Mouse (Mus musculus): Measurements from ENCODE around the gene Dxo. TPM values are rescaled to one million over a fixed set of nuclear protein-coding genes. Genes with fewer than 3 reads are reported as not detected.
A peak's percentile ranks its signal among the peaks of the same experiment; 100 is the strongest.
"Not testable (repeated sequence)": the region's sequence is repeated elsewhere in the genome, so short reads cannot be mapped to it uniquely, and the experiment has no call there.

The Dxo gene
- total RNA-seq (2022), result 1 to 10 TPM; 7.3 to 9.9 (median 8.6) TPM

DNA sequence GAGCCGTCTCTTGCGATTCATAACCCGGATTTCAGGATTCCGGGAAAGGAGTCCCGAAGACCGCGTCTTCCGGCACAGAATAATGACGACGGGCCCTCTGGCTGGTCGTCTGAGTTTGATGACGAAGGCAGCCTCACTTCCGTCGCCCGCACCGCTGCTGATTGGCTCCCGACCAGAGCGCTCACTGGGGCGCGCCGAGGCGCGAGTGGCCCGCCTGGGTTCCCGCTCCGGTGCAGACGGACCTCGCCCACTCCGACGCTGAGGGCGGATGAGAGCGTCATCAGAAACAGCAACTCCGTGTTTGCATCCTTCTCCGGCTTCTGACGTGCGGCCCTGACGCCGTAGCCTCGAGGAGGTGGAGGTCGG lies at the start of gene Dxo, which contains the start of gene Stk19:
TSS of gene Dxo (plus strand) at position 164 of the 366 bp plus-strand sequence.
TSS of gene Stk19 (minus strand) at position 90 of the 366 bp plus-strand sequence.
- DNase-seq (ENCODE audit: low spot score in 2 of 2), result peak; percentile 82 to 88

DNA sequence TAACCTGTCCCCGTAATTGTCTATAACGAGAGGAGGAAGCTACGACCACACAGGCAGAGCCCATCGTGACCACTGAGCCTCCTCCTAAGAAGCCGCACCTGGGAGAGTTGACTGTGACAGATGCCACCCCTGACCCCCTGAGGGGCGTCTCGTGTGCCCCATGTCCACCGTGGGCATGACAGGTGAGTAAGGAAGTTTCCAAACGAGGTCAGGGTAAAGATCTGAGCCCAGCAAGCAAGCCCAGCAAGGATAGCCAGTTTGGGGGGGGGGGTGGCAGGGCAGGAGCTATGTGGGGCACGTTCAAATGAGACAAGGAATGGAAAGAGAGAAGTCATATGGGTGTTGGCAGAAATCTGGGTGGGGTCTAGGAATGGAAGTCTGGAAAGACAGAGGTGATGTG lies 41.8 kb upstream of the Dxo start:
- no peak for DNase-seq (ENCODE audit: low spot score in 2 of 2)

DNA sequence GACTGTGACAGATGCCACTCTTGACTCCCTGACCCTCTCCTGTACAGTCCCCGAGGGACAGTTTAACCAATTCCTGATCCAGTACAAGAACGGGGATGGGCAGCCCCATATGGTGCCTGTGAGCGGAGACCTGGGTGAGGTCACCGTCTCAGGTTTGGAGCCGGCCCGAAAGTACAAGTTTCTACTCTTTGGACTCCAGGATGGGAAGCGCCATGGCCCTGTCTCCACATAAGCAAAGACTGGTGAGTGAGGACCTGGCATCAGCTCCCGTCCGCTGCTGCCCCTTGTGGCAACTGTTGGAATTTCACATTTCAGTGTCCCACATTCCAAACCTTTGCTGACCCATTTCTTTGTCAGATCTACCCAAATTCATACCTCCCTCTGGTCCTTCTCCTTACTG lies 41.2 kb upstream of the Dxo start:
- no peak for DNase-seq (ENCODE audit: low spot score in 2 of 2)

DNA sequence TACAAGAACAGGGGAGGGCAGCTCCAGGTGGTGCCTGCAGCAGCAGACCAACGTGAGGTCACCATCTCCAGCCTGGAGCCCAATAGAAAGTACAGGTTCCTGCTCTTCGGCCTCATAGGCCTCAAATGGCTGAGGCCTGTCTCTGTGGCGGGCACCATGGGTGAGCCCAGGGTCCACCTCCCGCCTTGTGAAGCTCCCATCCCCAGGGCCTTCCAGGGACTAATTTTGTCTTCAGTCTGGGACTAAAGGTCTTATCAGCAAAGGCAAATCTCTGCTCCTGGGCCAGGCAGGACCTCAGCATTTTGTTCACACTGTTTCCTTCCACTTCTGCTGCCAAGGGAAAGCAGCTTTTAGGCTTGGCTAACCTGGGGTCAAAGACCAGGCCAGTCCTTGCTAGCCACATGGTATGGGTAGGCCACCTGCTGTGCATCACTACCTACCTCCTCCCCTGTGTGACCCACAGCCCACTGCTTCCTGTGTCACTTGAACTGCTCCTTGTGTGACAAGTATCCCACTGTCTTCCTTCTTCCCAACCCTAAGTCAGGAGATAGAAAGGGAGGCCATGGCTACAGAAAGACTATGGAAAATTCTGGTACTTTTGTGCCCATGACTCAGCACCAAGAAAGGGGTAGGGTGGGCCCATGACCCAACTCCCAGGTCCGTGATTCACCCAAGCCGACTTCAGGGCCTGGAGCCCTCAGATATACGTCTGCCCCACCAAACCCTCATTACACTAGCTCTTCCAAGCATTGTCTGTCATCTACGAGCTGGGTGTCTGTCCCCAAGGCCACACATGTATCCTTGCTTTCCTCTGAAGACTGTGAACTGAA lies 40.3 kb upstream of the Dxo start:
- DNase-seq (ENCODE audit: low spot score in 2 of 2), result no peak

DNA sequence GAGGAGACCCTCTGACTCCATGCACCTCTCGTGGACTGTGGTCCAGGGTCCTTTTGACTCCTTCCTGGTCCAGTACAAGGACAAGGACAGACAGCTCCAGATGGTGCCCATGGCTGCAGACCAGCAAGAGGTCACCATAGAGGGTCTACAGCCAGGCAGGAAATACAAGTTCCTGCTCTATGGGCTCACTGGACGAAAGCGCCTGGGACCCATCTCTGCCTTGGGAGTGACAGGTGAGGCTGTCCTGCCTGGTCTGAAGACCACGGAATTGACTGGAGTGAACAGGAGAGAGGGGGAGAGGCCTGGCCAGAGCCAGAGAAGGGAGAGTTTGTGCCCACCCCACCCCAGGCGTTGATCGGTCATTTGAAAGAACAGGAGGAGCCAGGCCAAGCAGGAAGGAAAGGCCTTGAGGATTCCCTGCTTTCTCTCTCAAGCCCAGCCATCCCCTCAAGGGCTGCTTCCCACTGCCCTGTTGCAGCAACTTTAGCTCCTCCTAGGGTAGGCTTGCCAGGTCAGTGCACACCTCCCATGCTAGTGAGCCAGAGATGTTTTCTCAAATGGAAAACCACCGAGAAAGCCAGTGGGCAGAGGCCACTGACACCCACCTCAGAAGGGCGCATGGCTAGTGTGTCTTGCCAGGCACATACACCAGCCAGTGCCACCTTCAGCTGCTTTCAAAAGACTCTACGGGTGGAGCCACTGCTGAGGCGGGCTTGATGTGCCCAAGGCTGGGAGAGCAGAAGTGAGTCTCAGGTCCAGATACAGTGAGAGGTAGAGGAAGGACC lies 39.4 kb upstream of the Dxo start:
- DNase-seq (ENCODE audit: low spot score in 2 of 2), result not testable (repeated sequence)

DNA sequence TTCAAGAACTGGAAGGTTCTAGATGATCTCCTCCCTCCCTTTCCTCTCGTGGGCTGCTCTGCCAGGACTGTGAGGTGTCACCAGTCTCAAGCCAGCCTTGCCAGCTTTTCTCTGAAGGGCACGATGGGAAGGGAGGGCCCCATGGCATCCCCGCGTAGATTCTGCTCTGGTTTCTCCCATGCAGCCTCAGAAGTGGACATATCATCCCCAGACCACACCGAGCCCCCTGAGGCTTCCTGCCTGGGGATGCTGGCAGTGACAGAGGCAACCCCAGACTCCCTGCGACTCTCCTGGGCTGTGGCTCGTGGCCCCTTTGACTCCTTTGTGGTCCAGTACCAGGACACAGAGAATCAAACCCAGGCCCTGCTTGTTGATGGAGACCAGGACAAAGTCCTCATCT lies 38.7 kb upstream of the Dxo start:
- not testable (repeated sequence) for DNase-seq (ENCODE audit: low spot score in 2 of 2)

DNA sequence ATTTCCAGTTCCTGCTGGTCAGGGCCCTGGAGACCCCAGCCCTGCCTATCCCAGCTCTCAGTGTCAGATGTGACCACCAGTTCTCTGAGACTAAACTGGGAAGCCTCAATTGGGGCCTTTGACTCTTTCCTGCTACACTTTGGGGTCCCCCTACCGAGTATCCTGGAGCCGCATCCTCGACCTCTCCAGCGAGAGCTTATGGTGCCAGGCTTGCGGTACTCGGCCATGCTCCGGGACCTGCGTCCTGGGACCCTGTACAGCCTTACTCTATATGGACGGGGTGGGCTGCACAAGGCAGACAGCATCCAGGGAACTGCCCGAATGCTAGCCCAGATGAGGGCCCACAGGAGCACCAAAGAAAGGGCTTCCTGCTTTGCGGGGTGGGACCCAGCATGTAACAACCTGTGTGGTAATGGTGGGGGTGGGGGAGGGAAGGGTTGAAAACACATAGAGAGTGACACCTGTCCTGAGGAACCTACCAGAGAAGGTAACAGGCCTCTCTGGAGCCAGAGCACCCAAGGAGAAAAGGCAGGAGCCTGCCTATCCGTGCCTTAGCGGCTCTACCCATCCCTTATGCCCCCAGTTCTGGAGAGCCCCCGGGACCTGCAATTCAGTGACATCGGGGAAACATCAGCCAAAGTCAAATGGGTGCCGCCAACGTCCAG lies 37.8 kb upstream of the Dxo start:
- no peak for DNase-seq (ENCODE audit: low spot score in 2 of 2)

DNA sequence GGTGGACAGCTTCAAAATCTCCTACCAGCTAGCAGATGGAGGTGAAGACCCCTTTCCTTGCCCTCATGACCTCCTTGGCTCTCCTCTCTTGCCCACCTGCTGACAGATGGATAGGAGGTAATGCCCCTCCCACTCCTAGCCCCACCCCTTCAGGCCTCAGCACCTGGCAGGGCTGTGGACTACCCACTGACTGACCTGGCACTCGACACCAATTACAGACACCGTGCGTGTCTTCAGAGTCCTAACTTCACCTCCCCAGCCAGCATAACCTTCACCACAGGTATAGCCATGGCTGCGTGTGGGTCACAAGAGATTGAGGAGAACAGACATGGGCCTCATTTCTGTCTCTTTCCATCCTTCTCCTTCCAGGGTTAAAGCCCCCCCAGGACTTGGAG lies 37.3 kb upstream of the Dxo start:
- DNase-seq (ENCODE audit: low spot score in 2 of 2), result no peak

DNA sequence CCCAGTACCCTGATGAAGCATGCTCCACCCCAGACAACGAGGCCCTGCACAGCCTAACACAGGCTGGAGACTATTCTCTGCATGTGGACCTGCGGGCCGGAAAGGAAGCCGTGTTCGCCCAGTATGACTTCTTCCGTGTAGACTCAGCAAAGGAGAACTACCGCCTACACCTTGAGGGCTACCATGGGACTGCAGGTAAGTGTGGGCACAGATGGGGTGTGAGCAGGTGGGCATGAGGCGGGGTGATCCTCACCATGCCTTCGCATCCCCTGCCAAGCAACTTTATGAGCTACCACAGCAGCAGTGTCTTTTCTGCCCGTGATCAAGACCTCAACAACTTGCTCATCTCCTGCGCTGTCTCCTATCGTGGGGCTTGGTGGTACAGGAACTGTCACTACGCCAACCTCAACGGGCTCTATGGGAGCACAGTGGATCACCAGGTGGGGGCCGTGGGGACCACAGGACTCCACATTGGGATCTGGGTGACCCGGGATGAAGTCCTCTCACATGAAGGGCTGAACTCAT lies 36.0 kb upstream of the Dxo start:
- not testable (repeated sequence) for DNase-seq (ENCODE audit: low spot score in 2 of 2)

DNA sequence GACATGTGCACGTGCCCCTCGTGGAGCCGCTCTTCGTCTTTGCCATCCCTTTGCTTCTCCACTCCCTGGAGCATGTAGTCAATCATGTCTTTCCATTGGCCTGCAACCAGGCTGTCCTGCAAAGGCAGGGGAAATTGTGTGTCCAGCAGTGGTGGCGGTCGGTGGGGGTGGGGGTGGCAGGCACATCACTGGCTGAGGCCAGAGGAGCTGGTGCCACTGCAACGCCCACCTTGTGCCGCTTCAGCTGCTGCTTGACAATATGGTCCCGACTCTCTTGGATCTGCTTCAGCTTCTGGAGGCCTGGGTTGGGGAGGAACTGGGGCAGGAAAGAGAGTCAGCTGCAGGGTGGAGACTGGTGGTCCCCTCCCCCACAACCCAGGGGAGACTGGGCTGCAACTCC lies 34.1 kb upstream of the Dxo start:
- DNase-seq (ENCODE audit: low spot score in 2 of 2), result not testable (repeated sequence)

DNA sequence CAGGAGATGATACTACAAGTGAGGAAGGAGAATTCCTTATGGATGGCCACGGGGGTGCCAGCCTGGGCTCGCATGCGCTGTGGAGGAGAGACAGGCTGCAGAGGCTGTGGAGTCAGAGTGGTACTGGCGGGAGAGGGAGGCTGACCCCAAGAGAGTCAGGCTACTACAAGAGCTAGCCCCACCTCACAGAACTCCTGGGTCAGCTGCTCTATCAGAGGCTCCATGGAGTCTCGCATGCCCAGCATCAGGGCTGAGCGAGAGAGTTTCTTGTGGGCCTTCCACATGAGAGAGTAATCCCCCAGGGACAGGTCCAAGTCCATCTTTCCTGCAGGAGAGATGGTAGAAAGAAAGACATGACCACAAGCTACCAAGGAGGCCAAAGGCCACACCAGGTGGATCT lies 33.5 kb upstream of the Dxo start:
- DNase-seq (ENCODE audit: low spot score in 2 of 2), result not testable (repeated sequence)

DNA sequence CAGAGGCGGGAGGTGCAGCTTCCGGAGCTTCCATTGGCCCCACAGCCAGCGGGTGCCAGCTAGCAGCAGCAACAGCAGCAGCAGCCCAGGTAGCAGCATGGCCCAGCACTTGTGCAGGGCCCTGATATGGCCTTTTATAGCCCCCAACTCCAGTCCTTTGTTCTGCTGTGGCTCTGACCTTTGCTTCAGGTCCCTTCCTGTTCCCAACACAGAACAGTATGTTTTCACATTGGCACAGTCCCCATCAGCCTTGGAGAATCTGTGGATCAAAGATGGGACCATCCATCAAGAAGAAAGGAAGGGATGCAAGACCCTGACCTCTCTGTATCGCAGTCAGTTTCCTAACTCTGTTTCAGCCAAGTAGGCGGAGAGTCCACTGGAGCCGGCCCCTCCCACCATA lies 32.5 kb upstream of the Dxo start, which contains the start of gene Cyp21a1:
TSS of gene Cyp21a1 (minus strand) at position 261 of the 400 bp plus-strand sequence.
- DNase-seq (ENCODE audit: low spot score in 2 of 2), result not testable (repeated sequence)

DNA sequence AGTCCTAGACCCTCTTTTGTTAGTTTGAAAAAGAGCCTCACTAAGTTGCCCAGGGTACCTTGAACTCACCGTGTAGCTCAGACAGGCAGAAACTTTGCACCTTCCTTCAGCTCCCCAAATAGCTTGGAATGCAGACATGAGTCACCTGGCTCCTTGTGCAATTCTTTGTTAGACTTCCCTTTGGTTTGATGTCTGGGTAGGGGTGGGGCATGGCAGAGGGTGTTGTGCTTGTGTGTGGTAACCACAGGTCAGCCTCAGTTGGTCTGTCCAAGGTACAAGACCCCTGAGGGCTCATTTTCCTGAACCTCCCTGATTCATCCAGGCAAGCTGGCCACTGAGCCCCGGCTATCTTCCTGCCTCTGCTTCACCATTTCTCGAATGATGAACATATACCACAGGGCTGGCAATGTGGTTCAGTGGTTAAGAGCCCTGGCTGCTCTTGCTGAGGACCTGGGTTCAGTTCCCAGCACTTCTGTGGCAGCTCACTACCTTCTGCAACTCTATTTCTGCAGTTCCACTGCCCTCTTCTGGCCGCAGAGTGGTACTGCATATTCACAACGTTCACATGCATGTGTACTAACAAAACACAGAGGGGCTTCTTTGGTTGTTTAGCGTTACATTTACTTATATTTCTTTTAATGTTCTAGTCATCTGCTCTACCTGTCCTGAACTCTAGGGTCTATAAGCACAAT lies 31.8 kb upstream of the Dxo start:
- no peak for DNase-seq (ENCODE audit: low spot score in 2 of 2)

DNA sequence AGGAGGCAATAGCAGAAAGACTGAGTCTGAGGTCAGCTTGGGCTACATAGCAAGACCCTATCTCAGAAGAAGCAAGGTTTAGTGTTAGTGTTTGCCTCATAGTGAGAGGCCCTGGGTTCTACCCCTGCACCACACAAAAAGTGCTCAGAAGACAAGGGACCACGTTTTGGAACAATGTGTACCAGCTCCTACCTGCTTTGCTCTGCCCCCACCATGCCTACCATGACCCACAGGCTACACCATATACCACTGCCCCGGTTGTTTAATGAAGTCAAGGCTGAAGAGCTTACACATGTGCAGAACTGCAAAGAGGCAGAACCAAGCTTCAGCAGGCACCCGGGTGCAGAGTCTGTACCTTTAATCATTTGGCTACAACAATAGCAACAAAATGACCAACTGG lies 29.6 kb upstream of the Dxo start:
- no peak for DNase-seq (ENCODE audit: low spot score in 2 of 2)

DNA sequence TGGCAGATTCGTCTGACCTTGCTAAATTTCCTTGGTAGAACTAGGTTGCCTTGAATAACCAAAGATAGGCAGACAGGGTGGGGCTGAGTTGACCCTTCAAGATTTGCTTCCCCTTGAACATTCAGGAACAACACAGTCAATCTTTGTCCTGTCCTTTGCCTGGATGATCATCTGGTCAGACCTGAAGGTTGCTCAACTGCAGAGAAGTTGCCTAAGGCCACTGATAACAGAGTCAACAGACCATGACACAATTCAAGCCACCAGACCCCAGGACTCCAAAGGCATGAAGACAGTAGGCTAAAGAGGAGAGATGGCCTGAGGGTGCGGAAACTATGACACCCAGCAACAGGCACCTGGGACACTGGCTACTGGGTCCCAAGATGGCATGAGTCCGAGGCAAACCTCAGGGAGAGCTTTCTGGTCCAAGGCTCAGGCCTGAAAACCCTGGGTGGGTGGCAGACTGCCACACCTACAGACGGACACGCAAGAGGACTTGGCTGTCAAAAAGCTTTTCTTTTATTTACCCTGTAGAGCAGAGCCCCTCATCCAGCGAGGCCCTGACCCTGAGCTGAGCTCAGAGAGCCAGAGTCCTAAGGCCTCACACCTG lies 28.1 kb upstream of the Dxo start:
- no peak for DNase-seq (ENCODE audit: low spot score in 2 of 2)

DNA sequence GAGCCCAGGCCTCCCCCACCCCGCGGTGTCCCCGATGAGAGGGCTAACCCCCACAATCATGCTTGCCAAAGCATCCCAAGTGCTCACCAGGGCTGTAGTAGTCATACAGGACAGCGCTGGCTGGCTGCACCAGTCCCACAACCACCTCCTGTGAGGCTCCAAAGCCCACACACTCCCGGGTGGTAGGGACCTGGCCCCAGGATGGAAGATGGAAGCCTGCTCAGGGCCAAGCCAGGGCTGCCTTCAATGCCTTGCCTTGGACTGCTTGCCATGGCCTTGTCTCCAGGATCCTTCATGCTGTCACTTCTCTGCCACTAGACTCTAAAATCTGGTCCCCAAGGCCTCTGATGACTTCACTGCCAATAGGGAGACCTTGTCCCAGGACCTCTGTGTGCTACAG lies 26.4 kb upstream of the Dxo start:
- DNase-seq (ENCODE audit: low spot score in 2 of 2), result not testable (repeated sequence)

DNA sequence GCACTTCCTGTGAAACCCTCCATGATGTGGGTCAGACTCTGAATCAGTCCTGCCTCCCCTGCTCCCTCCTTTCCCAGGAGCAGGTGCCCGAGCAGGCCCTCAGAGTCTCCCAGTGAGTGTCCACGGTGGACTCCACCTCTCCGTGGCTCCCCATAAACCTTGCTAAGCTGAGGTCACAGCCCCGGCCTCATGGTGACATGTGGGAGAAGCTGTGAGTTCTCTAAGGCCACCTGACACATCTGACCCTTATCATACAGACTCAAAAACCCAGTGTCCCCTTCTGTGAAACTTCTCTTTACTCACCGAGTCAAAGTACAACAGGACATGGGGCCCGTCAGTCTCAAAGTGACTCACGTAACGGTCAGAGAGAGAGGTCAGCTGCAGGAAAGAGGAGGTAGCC lies 26.0 kb upstream of the Dxo start:
- not testable (repeated sequence) for DNase-seq (ENCODE audit: low spot score in 2 of 2)

DNA sequence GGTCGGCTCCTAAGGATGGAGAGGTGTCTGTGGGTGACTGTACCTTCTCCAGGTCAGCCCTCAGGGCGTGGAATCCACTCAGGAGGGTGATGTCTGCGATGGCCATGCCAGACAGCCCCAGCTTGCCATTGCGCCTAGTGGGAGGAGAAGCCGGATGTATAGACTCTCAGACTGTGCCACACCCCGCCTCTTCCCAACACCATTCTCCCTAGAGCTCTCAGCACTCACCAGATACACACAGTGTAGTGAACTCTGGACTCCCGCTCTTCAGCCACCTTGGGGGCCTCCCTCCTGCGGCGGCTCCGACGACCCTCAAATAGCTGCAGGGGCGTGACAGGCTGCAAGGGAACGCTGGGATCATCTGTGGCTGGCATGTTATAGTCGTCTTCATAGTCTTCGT lies 25.5 kb upstream of the Dxo start:
- DNase-seq (ENCODE audit: low spot score in 2 of 2), result no peak

DNA sequence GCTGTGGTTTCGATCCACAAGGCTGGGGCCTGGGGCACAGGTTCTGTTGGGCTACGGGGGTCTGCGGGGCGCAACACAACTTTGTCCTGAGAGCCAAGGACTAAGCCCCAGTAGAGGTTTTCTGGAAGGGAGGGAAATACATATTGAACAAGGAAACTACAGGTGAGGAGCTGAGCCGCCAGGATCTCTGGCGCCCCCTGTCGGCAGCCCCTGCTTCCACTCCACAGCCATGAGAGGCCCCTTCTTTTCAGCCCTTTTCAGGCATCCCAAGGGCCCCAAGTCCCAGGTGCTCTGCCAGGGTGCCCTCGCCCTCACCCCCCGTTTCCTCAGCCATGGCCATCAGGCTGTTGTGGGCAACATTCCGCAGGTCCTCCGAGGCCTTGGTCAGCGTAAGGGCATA lies 23.1 kb upstream of the Dxo start:
- not testable (repeated sequence) for DNase-seq (ENCODE audit: low spot score in 2 of 2)

DNA sequence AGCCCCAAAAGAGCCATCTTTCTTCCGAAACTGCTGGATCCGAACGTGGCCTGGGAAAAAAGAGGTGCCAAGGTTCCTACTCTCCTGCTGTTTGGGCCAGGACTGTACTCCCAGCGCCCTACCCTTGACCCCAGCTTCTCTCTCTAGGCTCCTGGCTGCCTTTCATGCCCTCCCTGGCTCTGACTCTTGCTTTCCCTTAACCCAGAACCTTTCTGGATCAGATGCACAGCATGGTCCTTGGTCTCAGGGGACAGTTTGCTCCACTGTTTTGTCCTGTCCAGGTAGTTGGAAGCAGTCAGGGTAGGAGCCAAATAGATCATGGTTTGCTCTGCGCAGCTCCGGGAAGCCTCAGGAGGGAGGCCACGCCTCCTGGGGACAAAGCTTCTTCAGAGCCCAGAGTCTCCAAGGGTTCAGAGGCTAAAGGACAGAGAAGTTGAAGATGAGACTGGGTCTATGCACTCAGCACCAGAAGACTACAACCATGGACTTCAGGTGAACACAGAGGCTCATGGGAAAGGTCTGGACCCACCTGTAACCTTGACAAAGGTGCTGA lies 21.9 kb upstream of the Dxo start:
- no peak for DNase-seq (ENCODE audit: low spot score in 2 of 2)

Measured in gastrocnemius, adult 8-10 months (tissue).